Mouse (Mus musculus) C2C12 (cell line): ENCODE results near the gene Srgap2. TPM values are rescaled to one million over a fixed set of nuclear protein-coding genes. Genes with fewer than 3 reads are reported as not detected.

ENCODE experiments used
- H3K27me3 ChIP-seq: one replicate; pipeline ENCODE4 v1.6.1; 2011; ENCODE audit not compliant: control insufficient read depth, insufficient read depth, insufficient read length
- H3K36me3 ChIP-seq: one replicate; pipeline ENCODE4 v1.6.1; 2011; ENCODE audit not compliant: control insufficient read depth, insufficient read depth
- H3K4me3 ChIP-seq: one replicate; pipeline ENCODE4 v1.5.1; 2011; ENCODE audit warnings: mild to moderate bottlenecking, control low read depth; ENCODE audit not compliant: poor library complexity, insufficient read depth, severe bottlenecking
- H3K79me2 ChIP-seq: one replicate; pipeline ENCODE4 v1.6.1; 2011; ENCODE audit not compliant: control insufficient read depth, insufficient read depth
- H3K79me3 ChIP-seq: one replicate; pipeline ENCODE4 v1.6.1; 2011; ENCODE audit warnings: low read depth, control low read depth
- H3ac ChIP-seq: one replicate; pipeline ENCODE3; 2011; ENCODE audit warnings: low read depth; ENCODE audit not compliant: control insufficient read depth, insufficient read length
- CEBPB ChIP-seq: IDR thresholded peaks from one replicate; pipeline ENCODE4 v1.6.1; 2011; ENCODE audit warnings: low read depth, mild to moderate bottlenecking, control low read depth, moderate library complexity
- CTCF ChIP-seq: IDR thresholded peaks from one replicate; pipeline ENCODE4 v1.5.1; 2011; ENCODE audit not compliant: control insufficient read depth, insufficient read depth, insufficient read length
- FOSL1 ChIP-seq: IDR thresholded peaks from one replicate; pipeline ENCODE4 v1.8.0; 2011; ENCODE audit warnings: mild to moderate bottlenecking, low read length; ENCODE audit not compliant: poor library complexity, insufficient read depth, severe bottlenecking
- MAX ChIP-seq: IDR thresholded peaks from one replicate; pipeline ENCODE4 v1.6.1; 2011; ENCODE audit warnings: mild to moderate bottlenecking, control low read depth
- MYOD1 ChIP-seq: IDR thresholded peaks from one replicate; pipeline ENCODE4 v1.6.1; 2011; ENCODE audit warnings: low read depth; ENCODE audit not compliant: control insufficient read depth, insufficient read length
- MYOG ChIP-seq: IDR thresholded peaks from one replicate; pipeline ENCODE4 v1.6.1; 2011; ENCODE audit not compliant: control insufficient read depth, insufficient read length; ENCODE audit errors: extremely low read depth
- USF1 ChIP-seq: IDR thresholded peaks from one replicate; pipeline ENCODE4 v1.6.1; 2011; ENCODE audit warnings: low read depth, mild to moderate bottlenecking, control low read depth, moderate library complexity
- polyA plus RNA-seq: library from polyadenylated mRNA; unstranded; fragments of >200 nt; fragmentation: generic; extraction: Trizol; gene quantifications from one replicate; pipeline ENCODE4 v1.2.1, GENCODE M21; 2012; ENCODE audit warnings: missing spikeins

Gene Srgap2
- polyA plus RNA-seq, 1 experiment, result 10.5 TPM

GRCm38 (mm10) chr1:131486094-131486850, 40.9 kb downstream of the Srgap2 start:
- Histone ChIP-seq H3ac (no peak overlapping the region), H3K36me3 (no peaks in the 10 kb centered on the region), H3K27me3 (no peaks in the 10 kb centered on the region), H3K79me2 (peaks cover 89% of the 10 kb centered on the region), H3K4me3 (no peak overlapping the region), H3K79me3 (peaks cover 42% of the 10 kb centered on the region)
- TF ChIP-seq MAX, result no peak
- TF ChIP-seq CEBPB, result no peak
- TF ChIP-seq FOSL1, result no peak
- no peak for TF ChIP-seq USF1
- no peak for TF ChIP-seq CTCF
- no peak for TF ChIP-seq MYOD1
- TF ChIP-seq MYOG, result no peak

- H3K36me3 ChIP-seq, result no peaks in the 10 kb centered on the region
- TF ChIP-seq FOSL1 (no peak), MYOG (no peak), USF1 (no peak), MYOD1 (no peak), MAX (no peak), CTCF (no peak), CEBPB (no peak)
- H3K27me3 ChIP-seq, result no peaks in the 10 kb centered on the region
- no peak overlapping the region for H3K4me3 ChIP-seq
- H3K79me2 ChIP-seq, result peaks cover 94% of the 10 kb centered on the region
- no peak overlapping the region for H3ac ChIP-seq
- H3K79me3 ChIP-seq, result peaks cover 44% of the 10 kb centered on the region
These were observed 44.9 kb downstream of the Srgap2 start for GRCm38 (mm10) chr1:131482242-131482641.

GRCm38 (mm10) chr1:131481391-131481790, 45.8 kb downstream of the Srgap2 start:
- Histone ChIP-seq H3K79me2 (peaks cover 95% of the 10 kb centered on the region), H3K4me3 (no peak overlapping the region), H3K27me3 (no peaks in the 10 kb centered on the region), H3K79me3 (peaks cover 49% of the 10 kb centered on the region), H3ac (no peak overlapping the region), H3K36me3 (no peaks in the 10 kb centered on the region)
- TF ChIP-seq CEBPB (no peak), MAX (no peak), USF1 (no peak), FOSL1 (no peak), MYOG (no peak), CTCF (no peak), MYOD1 (no peak)

GRCm38 (mm10) chr1:131478770-131479305, 48.3 kb downstream of the Srgap2 start:
- TF ChIP-seq CTCF (no peak), MYOG (no peak), MAX (no peak), USF1 (no peak), CEBPB (no peak), FOSL1 (no peak), MYOD1 (no peak)
- Histone ChIP-seq H3K79me3 (peaks cover 44% of the 10 kb centered on the region), H3ac (no peak overlapping the region), H3K36me3 (no peaks in the 10 kb centered on the region), H3K27me3 (no peaks in the 10 kb centered on the region), H3K79me2 (peaks cover 95% of the 10 kb centered on the region), H3K4me3 (no peak overlapping the region)

GRCm38 (mm10) chr1:131475306-131475705, 51.8 kb downstream of the Srgap2 start:
- no peak overlapping the region for H3ac ChIP-seq
- TF ChIP-seq FOSL1 (no peak), CTCF (no peak), MAX (no peak), MYOD1 (no peak), MYOG (no peak), USF1 (no peak)
- no peaks in the 10 kb centered on the region for H3K27me3 ChIP-seq
- H3K79me3 ChIP-seq, result peaks cover 36% of the 10 kb centered on the region
- peaks cover 97% of the 10 kb centered on the region for H3K79me2 ChIP-seq
- no peaks in the 10 kb centered on the region for H3K36me3 ChIP-seq
- H3K4me3 ChIP-seq, result no peak overlapping the region

GRCm38 (mm10) chr1:131473631-131474118, 53.5 kb downstream of the Srgap2 start:
- Histone ChIP-seq H3K4me3 (no peak overlapping the region), H3K79me3 (peaks cover 39% of the 10 kb centered on the region), H3K79me2 (peaks cover 97% of the 10 kb centered on the region), H3ac (no peak overlapping the region), H3K36me3 (no peaks in the 10 kb centered on the region), H3K27me3 (no peaks in the 10 kb centered on the region)
- no peak for TF ChIP-seq FOSL1
- TF ChIP-seq MYOG, result no peak
- no peak for TF ChIP-seq USF1
- no peak for TF ChIP-seq MAX
- TF ChIP-seq CEBPB, result no peak
- TF ChIP-seq MYOD1, result no peak
- no peak for TF ChIP-seq CTCF
